Mouse (Mus musculus): ENCODE measurements around the gene Mansc1. TPM values are rescaled to one million over a fixed set of nuclear protein-coding genes. Genes with fewer than 3 reads are reported as not detected.
"Not testable (repeated sequence)": the region's sequence is repeated elsewhere in the genome, so short reads cannot be mapped to it uniquely, and the experiment has no call there.

The Mansc1 gene
- 6.1 and 7.4 TPM in 2 replicates for polyA plus RNA-seq (2015; fragmentation: Nextera tagmentation; extraction: Ambion mirVana)

DNA sequence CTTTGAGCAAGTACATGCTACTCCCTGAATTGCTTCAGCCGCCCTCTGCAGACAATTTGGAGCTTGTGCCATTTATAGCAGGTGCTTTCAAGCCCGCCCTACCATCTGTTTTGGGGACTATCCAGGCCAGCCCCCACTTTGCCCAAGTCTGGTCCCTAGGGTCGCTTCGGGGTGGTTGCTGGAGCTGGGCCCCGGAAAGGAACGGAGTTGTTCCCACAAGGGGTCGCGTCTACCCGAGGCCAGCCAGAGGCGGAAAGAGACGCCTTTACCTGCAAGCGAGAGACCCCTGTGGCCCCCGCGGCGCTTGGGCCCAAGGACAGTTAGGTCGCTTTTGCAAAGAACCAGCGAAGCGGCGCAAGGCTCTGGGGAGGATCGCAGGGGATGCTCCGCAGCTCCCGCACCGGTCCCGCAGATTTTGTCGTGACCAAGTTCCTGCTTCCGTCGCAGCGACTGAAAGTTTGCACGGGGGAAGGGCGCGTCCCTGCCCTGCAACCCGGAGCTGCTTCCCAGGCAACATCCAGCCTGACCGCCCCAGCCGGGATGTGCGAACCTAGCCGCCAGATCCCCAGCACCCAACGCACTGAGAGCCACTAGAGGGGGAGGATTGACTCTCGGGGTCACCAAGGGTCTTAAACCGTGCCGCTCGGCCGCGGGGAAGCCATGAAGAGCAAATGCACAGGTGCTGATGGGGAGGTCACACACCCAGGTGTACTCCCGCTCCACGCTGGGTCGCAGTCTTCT is at the start of gene Mansc1:
Gene Mansc1 (minus strand): TSS at position 542 of the 741 bp plus-strand sequence.
- H3K4me3 ChIP-seq, result peak within 1 kb of the TSS; percentile 55
- peak within 1 kb of the TSS; percentile 13 for H3K27ac ChIP-seq
- H3K27me3 ChIP-seq, result peaks cover 10% of the 10 kb centered on the region; the same call in 1 of the 2 replicates
- 1% methylated on average over 46 of the region's 46 CpGs for WGBS
- H3K36me3 ChIP-seq, result no peaks in the 10 kb centered on the region
- H3K4me2 ChIP-seq, result peak within 1 kb of the TSS; percentile 85
- H3K4me1 ChIP-seq, result peaks cover 10% of the 10 kb centered on the region
- no peaks in the 10 kb centered on the region for H3K9me3 ChIP-seq
- H3K9ac ChIP-seq, result peak within 1 kb of the TSS; percentile 60
- ATAC-seq (ENCODE audit: borderline replicate concordance, extremely low read depth, low FRiP score, low TSS enrichment), result peak; percentile 60

- 80% methylated on average over 4 of the region's 4 CpGs for WGBS
Measured at GRCm38 (mm10) chr6:134679330-134679729, 47.0 kb upstream of the Mansc1 start.

GRCm38 (mm10) chr6:134678037-134678436 is 45.7 kb upstream of the Mansc1 start:
- H3K4me3 ChIP-seq, result no peak overlapping the region
- ATAC-seq (ENCODE audit: borderline replicate concordance, extremely low read depth, low FRiP score, low TSS enrichment), result no peak
- no peak overlapping the region for H3K27ac ChIP-seq
- WGBS, result 63% methylated on average over 3 of the region's 3 CpGs
- H3K27me3 ChIP-seq, result no peaks in the 10 kb centered on the region
- H3K9ac ChIP-seq, result no peak overlapping the region
- no peaks in the 10 kb centered on the region for H3K36me3 ChIP-seq
- H3K4me2 ChIP-seq, result no peak overlapping the region
- H3K4me1 ChIP-seq, result no peaks in the 10 kb centered on the region
- no peaks in the 10 kb centered on the region for H3K9me3 ChIP-seq

More at GRCm38 (mm10) chr6:134679330-134679729, 47.0 kb upstream of the Mansc1 start:
- not testable (repeated sequence) for ATAC-seq (ENCODE audit: borderline replicate concordance, extremely low read depth, low FRiP score, low TSS enrichment); H3K4me3 ChIP-seq; H3K9me3 ChIP-seq; H3K9ac ChIP-seq; H3K27ac ChIP-seq; H3K4me1 ChIP-seq; H3K27me3 ChIP-seq; H3K36me3 ChIP-seq; H3K4me2 ChIP-seq

DNA sequence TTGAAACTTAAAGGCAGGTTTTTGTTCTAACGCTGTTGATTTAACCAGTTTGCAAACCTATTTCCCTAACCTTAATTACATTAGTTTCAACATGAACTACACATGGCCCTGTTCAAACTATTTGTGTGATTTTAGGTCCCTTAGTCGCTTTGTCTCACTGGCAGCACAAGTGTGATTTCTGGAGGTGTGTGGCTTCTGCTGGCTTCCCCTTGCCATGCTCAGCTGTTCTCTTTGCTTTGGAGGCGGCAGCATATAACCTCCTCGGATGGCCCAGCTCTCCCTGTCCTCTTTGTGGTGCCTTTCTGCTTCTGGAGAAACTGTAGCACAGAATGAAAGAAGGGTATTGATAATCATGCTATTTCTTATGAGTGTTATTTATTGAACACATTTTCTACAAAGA is 45.2 kb upstream of the Mansc1 start:
- 73% methylated on average over 4 of the region's 4 CpGs for WGBS
- Histone ChIP-seq H3K27ac (no peak overlapping the region), H3K36me3 (no peaks in the 10 kb centered on the region), H3K4me1 (no peaks in the 10 kb centered on the region), H3K4me2 (no peak overlapping the region), H3K4me3 (no peak overlapping the region), H3K9ac (no peak overlapping the region), H3K27me3 (no peaks in the 10 kb centered on the region), H3K9me3 (no peaks in the 10 kb centered on the region)
- no peak for ATAC-seq (ENCODE audit: borderline replicate concordance, extremely low read depth, low FRiP score, low TSS enrichment)

- H3K4me1 ChIP-seq, result peaks cover 11% of the 10 kb centered on the region
- WGBS, result 80% methylated on average over 8 of the region's 8 CpGs
- H3K36me3 ChIP-seq; H3K9ac ChIP-seq; H3K27me3 ChIP-seq; H3K4me3 ChIP-seq; H3K9me3 ChIP-seq; ATAC-seq (ENCODE audit: borderline replicate concordance, extremely low read depth, low FRiP score, low TSS enrichment); H3K27ac ChIP-seq; H3K4me2 ChIP-seq: not testable (repeated sequence)
Measured at GRCm38 (mm10) chr6:134673712-134674111, 41.4 kb upstream of the Mansc1 start.

GRCm38 (mm10) chr6:134670881-134671411 is 38.7 kb upstream of the Mansc1 start:
- no peak for ATAC-seq (ENCODE audit: borderline replicate concordance, extremely low read depth, low FRiP score, low TSS enrichment)
- Histone ChIP-seq H3K4me1 (peaks cover 11% of the 10 kb centered on the region), H3K9ac (no peak overlapping the region), H3K4me2 (no peak overlapping the region), H3K36me3 (no peaks in the 10 kb centered on the region), H3K27ac (no peak overlapping the region), H3K9me3 (no peaks in the 10 kb centered on the region), H3K27me3 (no peaks in the 10 kb centered on the region), H3K4me3 (no peak overlapping the region)
- WGBS, result 26% methylated on average over 4 of the region's 4 CpGs

DNA sequence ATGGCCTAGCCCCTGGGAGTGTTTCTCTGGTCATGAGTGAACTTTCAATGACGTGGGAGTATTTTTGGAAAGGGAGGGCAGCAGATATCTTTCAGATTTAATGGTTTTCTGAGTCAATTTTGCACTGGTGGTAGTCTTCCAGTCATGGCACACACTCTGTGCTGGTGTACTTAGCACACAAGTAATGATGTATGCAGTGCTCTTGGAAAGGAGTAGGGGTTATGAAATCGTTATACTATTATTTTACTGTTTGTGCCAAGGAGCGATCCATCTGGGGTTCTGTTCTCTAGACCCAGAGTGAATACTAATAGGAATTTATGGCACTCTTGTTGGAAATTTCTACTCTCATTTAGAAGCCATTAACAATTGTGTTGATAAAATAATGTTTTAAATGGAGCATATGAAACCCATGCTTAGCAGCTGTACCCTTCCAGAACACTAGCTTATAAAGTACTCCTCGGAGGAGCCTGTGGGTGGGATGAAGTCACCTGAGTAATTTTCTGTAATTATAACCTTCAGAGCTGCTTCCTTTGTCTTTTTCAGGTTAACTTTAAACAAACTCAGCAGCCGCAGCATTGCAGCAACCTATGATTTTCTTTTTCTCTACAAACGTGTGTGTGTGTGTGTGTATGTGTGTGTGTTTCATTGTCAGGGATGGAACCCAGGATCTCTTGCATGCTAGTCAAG is 37.0 kb upstream of the Mansc1 start:
- Histone ChIP-seq H3K4me2 (no peak overlapping the region), H3K4me3 (no peak overlapping the region)
- WGBS, result 76% methylated on average over 6 of the region's 6 CpGs

GRCm38 (mm10) chr6:134668519-134668918 is 36.2 kb upstream of the Mansc1 start:
- no peak for ATAC-seq (ENCODE audit: borderline replicate concordance, extremely low read depth, low FRiP score, low TSS enrichment)
- Histone ChIP-seq H3K9me3 (no peaks in the 10 kb centered on the region), H3K36me3 (no peaks in the 10 kb centered on the region), H3K4me1 (peaks cover 11% of the 10 kb centered on the region), H3K9ac (no peak overlapping the region), H3K27ac (no peak overlapping the region), H3K4me2 (no peak overlapping the region), H3K27me3 (no peaks in the 10 kb centered on the region), H3K4me3 (no peak overlapping the region)
- 52% methylated on average over 2 of the region's 2 CpGs for WGBS

More for the DNA sequence above, 37.0 kb upstream of the Mansc1 start:
- H3K9me3 ChIP-seq, result no peaks in the 10 kb centered on the region
- H3K36me3 ChIP-seq, result no peaks in the 10 kb centered on the region
- H3K9ac ChIP-seq, result no peak overlapping the region
- H3K4me1 ChIP-seq, result peaks cover 11% of the 10 kb centered on the region
- no peaks in the 10 kb centered on the region for H3K27me3 ChIP-seq
- ATAC-seq (ENCODE audit: borderline replicate concordance, extremely low read depth, low FRiP score, low TSS enrichment), result no peak
- no peak overlapping the region for H3K27ac ChIP-seq

DNA sequence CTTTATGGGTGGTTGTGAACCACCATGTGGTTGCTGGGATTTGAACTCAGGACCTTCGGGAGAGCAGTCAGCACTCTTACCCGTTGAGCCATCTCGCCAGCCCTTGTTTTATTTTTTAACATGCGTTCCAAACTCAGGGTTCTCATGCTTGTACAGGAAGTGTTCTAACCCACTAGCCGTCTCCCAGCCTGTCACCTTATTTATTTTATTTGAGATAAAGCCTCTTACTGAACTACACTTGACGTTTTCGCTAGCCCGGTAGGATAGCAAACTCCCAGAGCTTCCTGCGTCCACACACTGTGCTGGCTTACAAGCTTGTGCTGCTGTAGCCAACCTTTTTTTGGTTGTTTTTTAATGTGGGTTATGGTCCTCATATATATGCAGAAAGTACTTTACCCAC is 33.5 kb upstream of the Mansc1 start:
- no peak overlapping the region for H3K27ac ChIP-seq
- 22% methylated on average over 9 of the region's 9 CpGs for WGBS
- H3K4me2 ChIP-seq, result no peak overlapping the region

GRCm38 (mm10) chr6:134664573-134664972 is 32.3 kb upstream of the Mansc1 start:
- H3K27ac ChIP-seq, result no peak overlapping the region
- no peaks in the 10 kb centered on the region for H3K9me3 ChIP-seq
- H3K9ac ChIP-seq, result no peak overlapping the region
- WGBS, result 60% methylated on average over 5 of the region's 5 CpGs
- no peak overlapping the region for H3K4me2 ChIP-seq
- H3K27me3 ChIP-seq, result no peaks in the 10 kb centered on the region
- no peaks in the 10 kb centered on the region for H3K36me3 ChIP-seq
- no peak for ATAC-seq (ENCODE audit: borderline replicate concordance, extremely low read depth, low FRiP score, low TSS enrichment)
- no peaks in the 10 kb centered on the region for H3K4me1 ChIP-seq
- no peak overlapping the region for H3K4me3 ChIP-seq

More for the DNA sequence above, 33.5 kb upstream of the Mansc1 start:
- Histone ChIP-seq H3K9ac (no peak overlapping the region), H3K27me3 (no peaks in the 10 kb centered on the region), H3K4me3 (no peak overlapping the region), H3K4me1 (peaks cover 1% of the 10 kb centered on the region), H3K9me3 (no peaks in the 10 kb centered on the region), H3K36me3 (no peaks in the 10 kb centered on the region)
- ATAC-seq (ENCODE audit: borderline replicate concordance, extremely low read depth, low FRiP score, low TSS enrichment), result no peak

DNA sequence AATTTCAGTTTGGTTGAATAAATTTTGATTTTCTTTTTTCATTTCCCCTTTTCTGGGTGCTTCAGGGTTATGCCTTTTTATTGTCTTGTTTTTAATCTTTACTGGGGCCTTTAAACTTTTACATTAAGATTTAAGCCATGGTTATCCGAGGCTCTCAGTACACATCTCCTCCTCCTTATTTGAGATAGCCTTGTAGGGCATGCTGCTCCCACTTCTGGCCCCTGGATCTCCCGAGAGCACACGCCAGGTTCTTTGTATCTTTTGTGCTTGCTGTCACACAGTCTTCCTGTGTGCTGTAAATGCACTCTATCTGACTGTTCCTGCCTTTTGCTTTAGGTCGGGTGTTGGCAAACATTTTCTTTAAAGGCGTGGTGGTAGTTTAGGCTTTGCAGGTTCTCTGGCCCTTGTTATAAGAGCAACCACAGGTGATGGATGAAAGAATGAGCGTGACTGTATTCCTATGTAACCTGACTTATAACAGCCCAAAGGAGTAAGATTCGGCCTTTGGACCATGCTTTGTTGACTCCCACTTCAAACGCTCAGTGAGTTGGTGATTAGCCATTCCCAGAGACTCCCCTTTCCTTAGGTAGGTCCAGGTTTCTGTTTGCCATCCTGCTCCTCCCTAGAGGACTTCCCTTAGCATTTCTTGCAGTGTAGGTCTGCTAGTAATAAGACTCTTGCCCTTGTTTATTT is 28.6 kb upstream of the Mansc1 start:
- Histone ChIP-seq H3K4me2 (no peak overlapping the region), H3K9ac (no peak overlapping the region), H3K4me1 (no peaks in the 10 kb centered on the region), H3K36me3 (no peaks in the 10 kb centered on the region), H3K4me3 (no peak overlapping the region), H3K9me3 (no peaks in the 10 kb centered on the region), H3K27me3 (no peaks in the 10 kb centered on the region), H3K27ac (no peak overlapping the region)
- no peak for ATAC-seq (ENCODE audit: borderline replicate concordance, extremely low read depth, low FRiP score, low TSS enrichment)
- WGBS, result 59% methylated on average over 8 of the region's 8 CpGs
